Mouse (Mus musculus) kidney, adult 18-20 months (tissue): ENCODE results near the gene Ankrd33b.
A peak's percentile ranks its signal among the peaks of the same experiment; 100 is the strongest.

Experiments
- DNase-seq: peaks from one replicate; pipeline ENCODE4 v3.0.0; 2021

Gene Ankrd33b

GRCm38 (mm10) chr15:31367481-31368200 is at the start of gene Ankrd33b:
Ankrd33b (minus strand) TSS chr15:31367726.
- DNase-seq, result peak; percentile 89

DNA sequence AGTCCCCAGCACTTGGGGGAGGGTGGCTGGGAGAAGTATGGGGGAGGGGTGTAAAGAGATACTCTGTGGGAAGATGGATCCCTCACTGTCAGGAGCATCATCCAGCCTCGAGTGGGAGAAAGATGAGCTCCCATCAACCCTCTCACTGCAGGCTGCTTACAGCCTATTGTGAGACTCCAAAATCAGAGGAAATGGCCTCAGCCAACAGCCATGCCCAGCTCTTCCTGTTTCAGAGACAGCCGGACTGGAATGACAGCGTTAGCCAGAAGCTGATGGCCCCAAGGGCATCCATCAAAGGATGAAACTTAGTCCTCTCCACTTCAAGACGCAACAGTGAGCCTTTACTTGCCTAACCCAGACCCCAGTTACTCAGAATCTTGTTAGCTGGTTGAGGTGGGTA is 47.7 kb upstream of the Ankrd33b start:
- no peak for DNase-seq

- peak; percentile 63 for DNase-seq
Measured at GRCm38 (mm10) chr15:31414179-31414898, 46.8 kb upstream of the Ankrd33b start.

DNA sequence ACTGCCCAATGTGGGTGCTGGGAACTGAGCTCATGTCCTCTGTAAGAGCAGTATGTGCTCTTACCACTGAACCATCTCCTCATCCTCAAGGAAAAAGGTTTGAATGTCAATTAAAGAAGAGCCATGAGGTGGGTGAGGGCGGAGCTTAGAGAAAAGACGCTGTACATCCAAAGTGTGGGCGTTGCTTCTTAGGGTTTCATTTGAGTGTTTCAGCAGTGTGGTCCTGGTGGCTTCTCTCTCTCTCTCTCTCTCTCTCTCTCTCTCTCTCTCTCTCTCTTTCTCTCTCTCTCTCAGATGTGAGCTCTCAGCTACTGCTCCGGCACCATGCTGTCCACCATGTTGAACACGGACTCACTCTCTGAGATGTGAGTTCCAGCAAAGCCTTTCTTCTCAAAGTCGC is 46.1 kb upstream of the Ankrd33b start:
- DNase-seq, result no peak

DNA sequence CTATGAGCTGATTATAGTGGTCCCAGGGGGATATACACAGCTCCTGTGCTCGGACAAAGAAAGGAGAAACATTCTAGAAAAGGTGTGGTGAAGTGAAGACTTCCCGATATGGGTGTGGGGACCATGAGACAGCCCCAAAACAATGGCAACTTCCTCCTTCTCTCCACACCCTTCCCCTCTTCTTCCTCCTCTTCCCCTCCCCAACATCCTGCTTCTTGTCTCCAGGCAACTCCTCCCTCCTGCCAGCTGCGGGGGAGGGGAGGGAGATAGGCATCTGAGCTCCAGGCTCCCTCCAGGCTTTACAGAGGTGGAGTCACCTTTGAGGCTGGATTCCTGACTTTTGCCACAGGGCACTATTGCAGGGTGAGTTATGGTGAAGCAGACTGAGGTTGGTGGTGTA is 45.4 kb upstream of the Ankrd33b start:
- peak; percentile 42 for DNase-seq

DNA sequence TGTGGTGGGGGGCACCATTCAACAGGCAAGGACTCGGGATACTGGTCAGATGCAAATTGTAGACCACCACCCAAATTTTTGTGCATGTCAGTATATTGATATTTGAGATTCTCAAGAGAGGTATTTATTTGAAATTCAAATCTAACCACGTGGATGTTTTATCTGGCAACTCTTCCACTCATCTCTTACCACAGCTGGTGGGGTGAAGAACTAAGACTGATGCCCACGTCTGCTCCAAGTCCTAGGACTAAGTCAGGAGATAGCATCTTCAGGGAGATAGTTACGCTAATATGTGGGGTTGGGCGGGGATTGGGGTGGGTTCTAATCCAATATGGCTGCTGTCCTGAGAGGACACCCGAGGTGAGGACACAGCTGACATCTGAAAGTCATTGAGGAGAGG is 44.9 kb upstream of the Ankrd33b start:
- DNase-seq, result no peak

GRCm38 (mm10) chr15:31407490-31407889 is 40.0 kb upstream of the Ankrd33b start:
- peak; percentile 73 for DNase-seq

- peak; percentile 45 for DNase-seq
Measured at GRCm38 (mm10) chr15:31406881-31407280, 39.4 kb upstream of the Ankrd33b start.

- DNase-seq, result no peak
Measured at GRCm38 (mm10) chr15:31404346-31404745, 36.8 kb upstream of the Ankrd33b start.

GRCm38 (mm10) chr15:31402200-31402892 is 34.8 kb upstream of the Ankrd33b start:
- DNase-seq, result no peak

DNA sequence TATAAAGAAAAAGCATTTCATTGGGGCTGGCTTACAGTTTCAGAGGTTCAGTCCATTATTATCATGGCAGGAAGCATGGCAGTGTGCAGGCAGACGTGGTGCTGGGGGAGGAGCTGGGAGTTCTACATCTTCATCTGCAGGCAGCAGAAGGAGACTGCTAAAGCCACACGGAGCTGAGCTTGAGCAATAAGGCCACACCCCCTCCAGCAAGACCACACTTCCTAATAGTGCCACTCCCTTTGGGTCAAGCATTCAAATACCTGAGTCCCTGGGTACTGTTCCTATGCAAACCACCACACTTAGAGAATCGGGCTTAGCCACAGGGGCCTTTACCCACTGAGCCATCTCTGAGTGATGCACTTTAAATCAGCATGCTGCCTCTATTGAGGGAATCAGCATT is 33.4 kb upstream of the Ankrd33b start:
- no peak for DNase-seq

DNA sequence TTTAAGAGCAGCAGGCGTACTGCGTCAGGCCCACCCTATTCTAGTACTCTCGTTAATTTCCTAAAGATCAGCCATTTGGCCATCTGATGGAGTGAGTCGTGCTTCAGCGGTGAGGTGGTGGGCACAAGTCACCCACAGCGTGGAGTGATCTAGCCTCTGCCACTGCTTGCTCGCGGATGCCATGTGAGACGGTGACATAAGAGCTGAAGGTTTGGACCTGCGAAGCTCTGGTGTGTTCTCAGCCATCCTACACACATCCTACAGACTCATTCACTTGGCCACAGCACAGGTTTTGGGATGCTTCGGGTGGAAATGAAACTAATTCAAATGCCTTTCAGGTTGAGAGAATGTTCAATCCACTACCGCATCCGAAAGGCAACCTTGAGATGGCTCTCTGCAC is 31.2 kb upstream of the Ankrd33b start:
- DNase-seq, result no peak

DNA sequence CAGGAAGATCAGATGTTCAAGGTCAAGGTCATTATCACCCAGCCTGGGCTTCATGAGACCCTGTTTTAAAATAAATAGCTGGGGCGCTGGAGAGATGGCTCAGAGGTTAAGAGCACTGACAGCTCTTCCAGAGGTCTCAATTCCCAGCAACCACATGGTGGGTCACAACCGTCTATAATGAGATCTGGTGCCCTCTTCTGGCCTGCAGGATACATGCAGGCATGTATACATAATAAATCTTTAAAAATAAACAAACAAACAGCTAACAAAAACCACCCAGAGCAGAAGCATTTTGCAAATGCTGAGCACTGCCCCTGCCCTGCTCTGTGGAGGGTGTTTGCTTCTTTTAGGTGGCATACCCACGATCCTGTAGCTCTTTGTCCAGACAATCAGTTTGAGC is 29.9 kb upstream of the Ankrd33b start:
- DNase-seq, result no peak

DNA sequence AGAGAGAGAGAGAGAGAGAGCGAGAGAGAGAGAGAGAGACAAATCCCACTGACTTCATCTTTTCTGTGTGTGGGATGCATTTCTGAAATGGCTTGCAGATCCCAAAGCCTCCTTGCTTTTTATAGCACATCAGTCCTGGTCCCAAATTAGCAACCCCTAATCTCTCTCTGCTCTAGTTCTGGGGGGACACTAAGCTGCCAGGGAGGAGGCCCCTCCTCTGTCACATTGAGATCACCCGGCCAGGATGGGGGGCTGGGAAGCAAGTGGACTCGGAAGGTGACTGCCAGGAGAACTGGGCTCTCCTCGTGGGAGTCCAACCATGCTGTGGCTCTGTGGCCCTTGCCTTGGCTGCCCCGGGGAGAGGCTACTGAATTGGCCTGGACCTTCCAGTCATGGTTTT is 29.2 kb upstream of the Ankrd33b start:
- no peak for DNase-seq

DNA sequence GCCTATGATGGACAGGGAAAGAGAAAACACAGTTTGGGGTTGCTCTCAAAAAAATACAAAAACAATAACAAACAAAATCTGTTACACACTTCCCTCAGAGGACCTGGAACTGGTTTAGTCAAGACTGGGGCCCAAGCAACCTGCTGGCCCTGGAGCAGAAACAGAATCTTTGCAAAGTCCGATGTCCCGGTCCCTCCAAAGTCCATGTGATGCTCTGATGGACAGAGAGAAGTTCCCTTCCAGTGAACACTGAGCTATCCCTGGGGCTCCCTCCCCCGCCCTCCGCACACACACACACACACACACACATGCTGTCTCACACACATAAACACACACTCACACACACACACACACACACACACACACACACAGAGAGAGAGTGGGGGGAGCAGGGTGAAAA is 28.5 kb upstream of the Ankrd33b start:
- DNase-seq, result no peak

DNA sequence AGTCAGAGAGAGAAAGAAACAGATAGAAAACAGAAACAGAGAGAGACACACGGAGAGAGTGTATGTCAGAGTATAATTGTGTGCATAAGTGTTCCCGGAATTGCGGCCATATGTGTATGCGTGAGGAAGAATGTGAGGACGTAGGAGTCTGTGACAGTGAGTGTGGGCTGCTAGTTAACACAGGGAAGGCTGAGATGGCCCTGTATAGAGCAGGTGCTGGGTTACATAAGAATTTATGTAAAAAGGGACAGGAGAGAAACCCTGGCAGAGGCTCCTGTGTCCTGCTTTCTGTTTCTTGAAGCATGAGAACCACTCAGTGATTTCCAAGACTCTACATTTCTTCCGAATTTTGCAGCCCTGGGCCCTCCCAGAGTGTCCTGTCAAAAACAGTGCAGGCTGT is 25.9 kb upstream of the Ankrd33b start:
- DNase-seq, result no peak

- DNase-seq, result no peak
Measured at GRCm38 (mm10) chr15:31392705-31393104, 25.2 kb upstream of the Ankrd33b start.

- DNase-seq, result no peak
Measured at GRCm38 (mm10) chr15:31392135-31392534, 24.6 kb upstream of the Ankrd33b start.

- DNase-seq, result peak; percentile 70
Measured at GRCm38 (mm10) chr15:31381936-31382468, 14.5 kb upstream of the Ankrd33b start.

- no peak for DNase-seq
Measured at GRCm38 (mm10) chr15:31379471-31379870, 11.9 kb upstream of the Ankrd33b start.

GRCm38 (mm10) chr15:31375212-31375611 is 7.7 kb upstream of the Ankrd33b start:
- DNase-seq, result no peak

GRCm38 (mm10) chr15:31369125-31369612 is 1.6 kb upstream of the Ankrd33b start:
- no peak for DNase-seq

DNA sequence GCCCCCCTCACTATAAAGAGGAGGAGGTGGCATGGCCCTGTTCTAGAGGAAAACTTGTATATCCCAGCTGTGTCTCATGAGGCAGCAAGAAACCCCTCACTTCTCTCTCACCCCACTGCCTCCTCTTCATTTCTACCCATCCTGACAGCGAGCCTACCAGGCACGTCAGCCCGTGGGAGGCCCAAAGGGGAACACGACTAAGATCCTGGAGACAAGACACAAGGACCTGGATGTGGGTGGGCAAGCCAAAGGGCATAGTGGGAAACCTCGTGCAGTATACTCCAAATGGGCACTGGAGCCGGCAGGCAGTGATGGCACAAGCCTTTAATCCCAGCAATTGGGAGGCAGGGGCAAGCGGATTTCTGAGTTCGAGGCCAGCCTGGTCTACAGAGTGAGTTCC is 1.0 kb upstream of the Ankrd33b start:
- DNase-seq, result no peak
